27 mouse cellular contexts compared by ENCODE assay signal in the genomic region with DNA sequence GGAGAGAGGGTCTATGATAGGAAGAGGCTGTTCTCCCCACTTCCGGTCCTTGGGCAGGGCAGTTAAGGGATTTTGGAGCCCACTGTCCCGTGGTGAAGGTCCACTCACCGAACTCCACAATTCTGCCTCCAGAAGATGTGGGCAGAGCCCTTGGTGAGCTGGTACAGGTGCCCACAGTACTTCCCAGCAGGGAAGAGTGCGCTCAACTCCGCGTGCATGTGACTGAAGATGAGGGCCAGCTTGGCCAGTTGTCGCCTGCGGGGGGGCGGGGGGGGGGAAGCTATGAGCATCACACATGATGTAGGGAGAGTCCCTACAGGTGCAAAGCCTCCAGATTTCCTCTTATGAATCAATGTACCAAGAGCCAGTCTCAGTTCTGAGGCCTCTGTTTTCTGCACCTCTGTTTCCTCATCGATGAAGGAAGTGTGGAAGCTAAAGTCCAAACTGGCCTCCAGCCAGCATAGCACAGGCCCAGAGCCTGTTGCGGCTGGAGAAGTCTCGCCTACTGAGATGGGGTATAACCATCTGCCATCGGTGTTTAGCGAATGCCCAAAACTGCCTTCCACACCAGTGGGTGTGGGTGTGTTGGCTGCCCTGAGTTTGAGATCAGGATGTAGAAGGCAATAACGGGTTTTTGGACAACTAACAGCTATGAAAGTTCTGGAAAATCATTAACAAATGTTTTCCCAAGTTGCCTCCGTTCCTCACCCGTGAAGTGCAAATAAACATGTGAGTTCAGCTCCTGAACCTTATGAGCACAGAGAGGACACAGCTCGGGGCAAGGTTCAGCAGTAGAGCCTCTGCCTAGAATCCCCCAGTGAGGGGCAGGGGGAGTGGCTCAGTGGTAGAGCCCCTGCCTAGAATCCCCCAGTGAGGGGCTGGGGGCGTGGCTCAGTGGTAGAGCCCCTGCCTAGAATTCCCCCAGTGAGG. TPM values are rescaled to one million over a fixed set of nuclear protein-coding genes. Genes with fewer than 3 reads are reported as not detected.
DNase-seq lines count a peak whose midpoint lies in the region; TF ChIP-seq lines count a peak whose summit lies in the region.
"Had no signal": no experiment of that assay in that cellular context is flagged by ENCODE, and none has a peak within 500 bp of the region (broad histone marks: within the 10 kb centered on the region; RNA-seq: fewer than 3 reads in every experiment).

No protein-coding gene starts in this region.

- no peaks in the 10 kb centered on the region; the same call in 1 of the 2 replicates for H3K36me3 ChIP-seq in liver, adult 2 months (ENCODE audit: control insufficient read depth, insufficient read depth, low read length)
- H3K36me3 ChIP-seq in thymus, adult 2 months (ENCODE audit: control insufficient read depth, insufficient read depth, low read length), result no peaks in the 10 kb centered on the region
- H3K36me3 ChIP-seq: embryonic facial prominence, embryonic 12.5 days; limb, embryonic 15.5 days; midbrain, embryonic 12.5 days had no signal

- H3K4me1 ChIP-seq in liver, adult 2 months (ENCODE audit: control insufficient read depth, insufficient read depth, low read length), result peaks cover 15% of the 10 kb centered on the region
- H3K4me1 ChIP-seq in thymus, adult 2 months (replicated peaks; ENCODE audit: control insufficient read depth, insufficient read depth, low read length), result peaks cover 21% of the 10 kb centered on the region

- no peak for TF ChIP-seq CTCF in liver, adult 2 months (IDR thresholded peaks at IDR 0.05; ENCODE audit: low read depth, low read length)
- TF ChIP-seq CTCF in thymus, adult 2 months (IDR thresholded peaks at IDR 0.05; ENCODE audit: borderline replicate concordance, control insufficient read depth, extremely low read depth, insufficient read depth, low read length, poor library complexity), result no peak

- H3K9ac ChIP-seq in liver, adult 2 months (ENCODE audit: low read depth, low read length), result peak overlapping the region; percentile 2; the same call in 1 of the 2 replicates
- H3K9ac ChIP-seq: embryonic facial prominence, embryonic 12.5 days; forebrain, embryonic 13.5 days; limb, embryonic 15.5 days; lung, embryonic 15.5 days; midbrain, embryonic 12.5 days had no signal

- H3K27me3 ChIP-seq in liver, adult 2 months (ENCODE audit: control insufficient read depth, insufficient read depth, low read length), result no peaks in the 10 kb centered on the region
- no peaks in the 10 kb centered on the region for H3K27me3 ChIP-seq in thymus, adult 2 months (ENCODE audit: control insufficient read depth, insufficient read depth, low read length)
- H3K27me3 ChIP-seq: Patski had no signal

- H3K79me2 ChIP-seq in liver, adult 2 months (ENCODE audit: control insufficient read depth, insufficient read depth, low read length), result no peaks in the 10 kb centered on the region; the same call in 1 of the 2 replicates

- peak; percentile 97 for DNase-seq in liver, adult 2 months (ENCODE audit: extremely low read depth, low read depth, low spot score)
- DNase-seq in liver, result no peak
- peak; percentile 43 for DNase-seq in induced T-regulatory cell, adult 2 months (ENCODE audit: low read depth)
- peak; percentile 67 to 73 for DNase-seq in kidney, postnatal 36 days
- DNase-seq in thymus, adult 2 months, result no peak
- no peak for DNase-seq in right cerebral cortex, postnatal 14 days
- DNase-seq in left cerebral cortex, adult 11 months (ENCODE audit: low spot score), result no peak
- DNase-seq: adrenal gland, adult 8-10 months; cerebellum, adult 9-11 months; gastrocnemius, postnatal 10 days; heart, adult 2 months; heart, postnatal 4 days; layer of hippocampus, postnatal 36 days had no signal

- H3K4me3 ChIP-seq in liver, adult 2 months (ENCODE audit: insufficient read depth, low read depth, low read length), result no peak overlapping the region
- H3K4me3 ChIP-seq in thymus, adult 2 months (ENCODE audit: control insufficient read depth, insufficient read depth, low read length), result no peak overlapping the region
- H3K4me3 ChIP-seq: embryonic facial prominence, embryonic 12.5 days; erythroblast, embryonic 14.5 days; forebrain, embryonic 13.5 days; heart, adult 2 months; layer of hippocampus, adult 2 months; limb, embryonic 15.5 days; lung, embryonic 15.5 days; midbrain, embryonic 12.5 days had no signal

- H3K27ac ChIP-seq in liver, adult 2 months (replicated peaks; ENCODE audit: insufficient read depth, low read depth, low read length), result peak overlapping the region; percentile 68
- H3K27ac ChIP-seq in thymus, adult 2 months (ENCODE audit: control insufficient read depth, insufficient read depth, low read length), result no peak overlapping the region
- H3K27ac ChIP-seq: embryonic facial prominence, embryonic 12.5 days; forebrain, embryonic 13.5 days; heart, adult 2 months; layer of hippocampus, adult 2 months; limb, embryonic 15.5 days; lung, embryonic 15.5 days; macrophage; midbrain, embryonic 12.5 days had no signal

- 36% methylated on average over 19 of the region's 19 CpGs for WGBS in liver, adult 2 months
- WGBS in thymus, adult 2 months, result 81% methylated on average over 19 of the region's 19 CpGs

- no peak for TF ChIP-seq POLR2A in liver, adult 2 months (IDR thresholded peaks at IDR 0.05; ENCODE audit: extremely low read depth, insufficient read depth, low read length)
- TF ChIP-seq POLR2A in thymus, adult 2 months (IDR thresholded peaks at IDR 0.05; ENCODE audit: control insufficient read depth, extremely low read depth, insufficient read depth, low read length, poor library complexity), result no peak

RNA-seq across cellular contexts. Expression of a gene that starts 3.6 kb away (rescaled TPM):
- total RNA-seq in liver, adult 2 months (2014; rRNA removed), result 17.4 and 17.8 TPM in 2 replicates
- 23.0 and 23.5 TPM in 2 replicates for polyA plus RNA-seq in liver, adult 2 months (2012; rRNA removed)
- 2.4 and 2.8 TPM in 2 replicates for polyA plus RNA-seq in thymus, adult 2 months (2012; rRNA removed)
- total RNA-seq: heart, postnatal 4 days; layer of hippocampus, adult 2 months; layer of hippocampus, postnatal 36 days; left cerebral cortex, postnatal 36 days; monocyte, adult 5-6 weeks had no signal
- polyA plus RNA-seq: cortical plate, adult 2 months; erythroblast, embryonic 14.5 days; forebrain, embryonic 13.5 days; heart, embryonic 14.5 days; macrophage had no signal

RNA-seq across cellular contexts. Expression of a gene that starts 22.1 kb away (rescaled TPM):
- 2.3 and 2.5 TPM in 2 replicates for total RNA-seq in liver, adult 2 months (2014; rRNA removed)
- 4.8 and 5.4 TPM in 2 replicates for polyA plus RNA-seq in liver, adult 2 months (2012; rRNA removed)
- 36.4 and 55.5 TPM in 2 replicates for polyA plus RNA-seq in thymus, adult 2 months (2012; rRNA removed)
- total RNA-seq: monocyte, adult 5-6 weeks had no signal
- polyA plus RNA-seq: erythroblast, embryonic 14.5 days had no signal

RNA-seq across cellular contexts. Expression of a gene that starts 29.6 kb away (rescaled TPM):
- 3.0 and 7.4 TPM in 2 replicates for total RNA-seq in liver, adult 2 months (2014; rRNA removed)
- polyA plus RNA-seq in liver, adult 2 months (2012; rRNA removed), result 72.8 and 76.8 TPM in 2 replicates
- 54.4 and 67.2 TPM in 2 replicates for polyA plus RNA-seq in thymus, adult 2 months (2012; rRNA removed)

RNA-seq across cellular contexts. Expression of a gene that starts 42.7 kb away (rescaled TPM):
- 17.8 and 18.9 TPM in 2 replicates for total RNA-seq in liver, adult 2 months (2014; rRNA removed)
- 57.4 and 68.7 TPM in 2 replicates for polyA plus RNA-seq in liver, adult 2 months (2012; rRNA removed)
- polyA plus RNA-seq in thymus, adult 2 months (2012; rRNA removed), result 10.0 and 11.4 TPM in 2 replicates
- total RNA-seq: monocyte, adult 5-6 weeks had no signal

RNA-seq across cellular contexts. Expression of a gene that starts 58.8 kb away (rescaled TPM):
- not detected in 2 replicates for total RNA-seq in liver, adult 2 months (2014; rRNA removed)
- polyA plus RNA-seq in liver, adult 2 months (2012; rRNA removed), result 0.11 TPM in 1 of 2 replicates, not detected in the other
- 0.36 and 0.57 TPM in 2 replicates for polyA plus RNA-seq in thymus, adult 2 months (2012; rRNA removed)
- total RNA-seq: gastrocnemius, postnatal 10 days; heart, adult 2 months; heart, postnatal 4 days; monocyte, adult 5-6 weeks had no signal
- polyA plus RNA-seq: erythroblast, embryonic 14.5 days; heart, adult 2 months; heart, embryonic 14.5 days; limb, embryonic 15.5 days; lung, embryonic 15.5 days; macrophage; thymus, postnatal 0 days had no signal

Comparison
In these comparisons a context has a peak if more than half of its experiments do, and no peak if none do; other contexts are left out.
1. DNase-seq: peak in liver, adult 2 months (single experiment), induced T-regulatory cell, adult 2 months (single experiment) and kidney, postnatal 36 days (2 of 2); none in liver (single experiment), thymus, adult 2 months (single experiment), right cerebral cortex, postnatal 14 days (single experiment) and left cerebral cortex, adult 11 months (single experiment).